Mouse (Mus musculus): Measurements from ENCODE around the gene Slco1c1. TPM values are rescaled to one million over a fixed set of nuclear protein-coding genes. Genes with fewer than 3 reads are reported as not detected.
"Not testable (repeated sequence)": the region's sequence is repeated elsewhere in the genome, so short reads cannot be mapped to it uniquely, and the experiment has no call there.

The Slco1c1 gene
- total RNA-seq, 2 experiments from 2014 or later = 73.2 to 79.7 TPM

GRCm38 (mm10) chr6:141576646-141577200 is 52.6 kb downstream of the Slco1c1 start:
- DNase-seq (ENCODE audit: low spot score in 2 of 2) = no peak
- intact Hi-C loops (cut with DNase I) = loop anchor here (5.0 kb wide), 3 partner anchors 89 to 809 kb away; no protein-coding TSS in a partner anchor

- intact Hi-C loops (cut with DNase I) = no loop called here
Observed at GRCm38 (mm10) chr6:141584791-141585403, 60.7 kb downstream of the Slco1c1 start.

GRCm38 (mm10) chr6:141590002-141590401 is 65.8 kb downstream of the Slco1c1 start:
- DNase-seq (ENCODE audit: low spot score in 2 of 2) = no peak
- intact Hi-C loops (cut with DNase I) = no loop called here

More at GRCm38 (mm10) chr6:141584791-141585403, 60.7 kb downstream of the Slco1c1 start:
- no peak for DNase-seq (ENCODE audit: low spot score in 2 of 2)

GRCm38 (mm10) chr6:141590598-141591200 is 66.5 kb downstream of the Slco1c1 start:
- DNase-seq (ENCODE audit: low spot score in 2 of 2); intact Hi-C loops (cut with DNase I): not testable (repeated sequence)

- intact Hi-C loops (cut with DNase I) = no loop called here
- DNase-seq (ENCODE audit: low spot score in 2 of 2) = no peak
Observed at GRCm38 (mm10) chr6:141596081-141596480, 71.9 kb downstream of the Slco1c1 start.

- DNase-seq (ENCODE audit: low spot score in 2 of 2) = no peak
- intact Hi-C loops (cut with DNase I) = no loop called here
Observed at GRCm38 (mm10) chr6:141597037-141597436, 72.9 kb downstream of the Slco1c1 start.

- no peak for DNase-seq (ENCODE audit: low spot score in 2 of 2)
- intact Hi-C loops (cut with DNase I) = no loop called here
Observed at GRCm38 (mm10) chr6:141600940-141601339, 76.8 kb downstream of the Slco1c1 start.

- intact Hi-C loops (cut with DNase I) = no loop called here
Observed at GRCm38 (mm10) chr6:141610702-141611260, 86.6 kb downstream of the Slco1c1 start.

GRCm38 (mm10) chr6:141614017-141614416 is 89.8 kb downstream of the Slco1c1 start:
- intact Hi-C loops (cut with DNase I) = no loop called here
- no peak for DNase-seq (ENCODE audit: low spot score in 2 of 2)

More at GRCm38 (mm10) chr6:141610702-141611260, 86.6 kb downstream of the Slco1c1 start:
- no peak for DNase-seq (ENCODE audit: low spot score in 2 of 2)

GRCm38 (mm10) chr6:141615348-141615747 is 91.2 kb downstream of the Slco1c1 start:
- DNase-seq (ENCODE audit: low spot score in 2 of 2) = no peak
- intact Hi-C loops (cut with DNase I) = no loop called here

Other genes with a start within 250 kb of the Slco1c1 start
- under 1 TPM; 0.32 to 0.39 TPM for gene Slco1b2, start 105.2 kb downstream of the Slco1c1 start, total RNA-seq (2021)
- not detected for gene Gm5724, start 249.4 kb downstream of the Slco1c1 start, total RNA-seq (2021)

All from left cerebral cortex, postnatal 25 days (tissue).